Mouse (Mus musculus): ENCODE data around the gene Cyp26c1. TPM values are rescaled to one million over a fixed set of nuclear protein-coding genes. Genes with fewer than 3 reads are reported as not detected.

Cyp26c1 gene
- polyA plus RNA-seq (2012; rRNA removed) = not detected in 2 replicates

DNA sequence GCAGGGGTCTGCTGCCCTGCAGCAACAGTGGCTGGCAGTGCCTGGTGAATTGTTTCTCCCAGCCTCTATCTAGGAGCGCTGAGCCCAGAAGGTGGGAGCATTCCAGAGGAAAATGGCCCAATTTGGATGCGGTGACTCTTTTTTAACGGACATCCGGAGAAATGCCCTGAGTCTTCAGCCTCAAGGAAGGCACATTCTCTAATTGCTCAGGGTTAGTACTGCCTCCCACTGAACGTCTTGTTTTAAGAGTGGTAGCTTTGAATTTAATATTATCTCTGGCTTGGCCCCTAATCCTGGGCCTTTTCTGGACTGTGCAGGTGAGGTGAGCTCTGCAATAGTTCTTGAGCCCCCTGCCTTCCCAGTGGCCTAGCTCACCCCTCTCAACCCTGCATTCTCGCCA is at the start of gene Cyp26c1:
Gene Cyp26c1 (plus strand): TSS at position 301 of the 400 bp plus-strand sequence.
- Histone ChIP-seq H3K27me3 (ENCODE audit: control insufficient read depth, insufficient read depth, low read length) (no peaks in the 10 kb centered on the region), H3K4me1 (ENCODE audit: control insufficient read depth, insufficient read depth, low read length) (peaks cover 5% of the 10 kb centered on the region), H3K4me3 (ENCODE audit: control insufficient read depth, low read depth, low read length) (no peak within 1 kb of the TSS), H3K36me3 (ENCODE audit: control insufficient read depth, insufficient read depth, low read length) (no peaks in the 10 kb centered on the region), H3K27ac (ENCODE audit: control insufficient read depth, insufficient read depth, low read depth, low read length) (no peak within 1 kb of the TSS)
- no peak for TF ChIP-seq POLR2A (IDR thresholded peaks at IDR 0.05; ENCODE audit: control insufficient read depth, low read depth, low read length)
- TF ChIP-seq CTCF (IDR thresholded peaks at IDR 0.05; ENCODE audit: control insufficient read depth, insufficient read depth, insufficient replicate concordance, low read depth, low read length) = no peak

DNA sequence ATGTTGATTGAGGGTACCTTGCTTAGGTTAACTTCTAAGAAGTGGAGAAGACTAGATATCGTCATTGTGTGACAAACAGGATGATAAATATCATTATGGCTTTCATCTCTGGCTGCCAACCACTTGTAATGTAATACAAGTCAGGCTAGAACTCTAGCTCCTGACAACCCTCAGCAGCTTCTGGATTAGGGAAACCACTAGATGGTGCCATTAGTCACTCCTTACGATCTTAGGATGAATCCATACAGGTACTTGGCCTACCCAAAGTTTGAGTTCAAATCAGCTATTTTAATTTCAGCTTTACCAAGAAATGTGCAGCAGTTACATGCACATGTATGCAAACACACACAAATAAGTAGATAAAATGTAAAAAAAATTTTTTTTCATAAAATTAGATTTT is 37.4 kb upstream of the Cyp26c1 start:
- no peaks in the 10 kb centered on the region for H3K4me1 ChIP-seq (ENCODE audit: control insufficient read depth, insufficient read depth, low read length)
- no peaks in the 10 kb centered on the region for H3K27me3 ChIP-seq (ENCODE audit: control insufficient read depth, insufficient read depth, low read length)
- TF ChIP-seq CTCF (IDR thresholded peaks at IDR 0.05; ENCODE audit: control insufficient read depth, insufficient read depth, insufficient replicate concordance, low read depth, low read length) (no peak), POLR2A (IDR thresholded peaks at IDR 0.05; ENCODE audit: control insufficient read depth, low read depth, low read length) (no peak)
- H3K36me3 ChIP-seq (ENCODE audit: control insufficient read depth, insufficient read depth, low read length) = no peaks in the 10 kb centered on the region
- H3K4me3 ChIP-seq (ENCODE audit: control insufficient read depth, low read depth, low read length) = no peak overlapping the region
- no peak overlapping the region for H3K27ac ChIP-seq (ENCODE audit: control insufficient read depth, insufficient read depth, low read depth, low read length)

DNA sequence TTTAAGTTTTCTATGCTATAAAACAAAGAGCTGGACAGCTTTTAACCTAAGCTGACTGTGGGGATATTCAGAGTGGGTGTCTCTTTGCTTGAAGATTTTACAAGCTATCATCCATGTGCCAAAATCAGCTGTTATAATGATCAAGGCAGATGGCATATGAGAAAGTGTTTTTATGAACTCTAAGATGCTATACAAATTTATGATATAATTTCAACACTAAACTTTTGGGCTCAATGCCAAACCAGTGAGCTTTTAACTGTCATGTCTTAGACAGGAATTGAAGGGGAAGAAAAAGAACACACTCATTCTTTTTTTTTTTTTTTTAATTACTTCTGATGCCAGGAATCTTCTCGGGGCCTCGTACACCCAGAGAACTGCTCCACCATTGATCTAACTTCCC is 34.9 kb upstream of the Cyp26c1 start:
- no peaks in the 10 kb centered on the region for H3K27me3 ChIP-seq (ENCODE audit: control insufficient read depth, insufficient read depth, low read length)
- TF ChIP-seq CTCF (IDR thresholded peaks at IDR 0.05; ENCODE audit: control insufficient read depth, insufficient read depth, insufficient replicate concordance, low read depth, low read length) = no peak

DNA sequence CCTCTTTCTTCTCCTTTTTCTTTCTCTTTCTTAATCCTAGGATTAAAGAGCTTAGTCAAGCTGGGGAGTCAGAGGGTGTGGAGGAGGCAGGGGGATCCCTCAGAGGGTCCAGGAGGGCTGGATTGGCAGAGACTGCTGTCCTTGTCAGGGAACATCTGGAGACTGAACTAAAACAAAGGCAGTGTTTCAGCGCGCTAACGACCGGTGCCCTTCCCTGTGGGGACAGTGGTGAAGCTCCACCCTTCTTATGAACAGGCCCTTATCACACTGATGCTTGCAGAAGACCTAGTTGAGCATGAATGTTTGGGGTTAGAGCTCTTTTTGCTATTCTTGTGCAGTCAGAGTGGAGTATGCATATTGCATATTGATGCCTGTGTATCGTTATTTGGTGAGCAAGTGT is 31.4 kb upstream of the Cyp26c1 start:
- no peak overlapping the region for H3K27ac ChIP-seq (ENCODE audit: control insufficient read depth, insufficient read depth, low read depth, low read length)
- no peaks in the 10 kb centered on the region for H3K36me3 ChIP-seq (ENCODE audit: control insufficient read depth, insufficient read depth, low read length)
- no peaks in the 10 kb centered on the region for H3K27me3 ChIP-seq (ENCODE audit: control insufficient read depth, insufficient read depth, low read length)
- TF ChIP-seq POLR2A (IDR thresholded peaks at IDR 0.05; ENCODE audit: control insufficient read depth, low read depth, low read length) (no peak), CTCF (IDR thresholded peaks at IDR 0.05; ENCODE audit: control insufficient read depth, insufficient read depth, insufficient replicate concordance, low read depth, low read length) (no peak)
- no peaks in the 10 kb centered on the region for H3K4me1 ChIP-seq (ENCODE audit: control insufficient read depth, insufficient read depth, low read length)
- no peak overlapping the region for H3K4me3 ChIP-seq (ENCODE audit: control insufficient read depth, low read depth, low read length)

More for the DNA sequence above, 34.9 kb upstream of the Cyp26c1 start:
- Histone ChIP-seq H3K36me3 (ENCODE audit: control insufficient read depth, insufficient read depth, low read length) (no peaks in the 10 kb centered on the region), H3K4me1 (ENCODE audit: control insufficient read depth, insufficient read depth, low read length) (no peaks in the 10 kb centered on the region), H3K27ac (ENCODE audit: control insufficient read depth, insufficient read depth, low read depth, low read length) (no peak overlapping the region), H3K4me3 (ENCODE audit: control insufficient read depth, low read depth, low read length) (no peak overlapping the region)

DNA sequence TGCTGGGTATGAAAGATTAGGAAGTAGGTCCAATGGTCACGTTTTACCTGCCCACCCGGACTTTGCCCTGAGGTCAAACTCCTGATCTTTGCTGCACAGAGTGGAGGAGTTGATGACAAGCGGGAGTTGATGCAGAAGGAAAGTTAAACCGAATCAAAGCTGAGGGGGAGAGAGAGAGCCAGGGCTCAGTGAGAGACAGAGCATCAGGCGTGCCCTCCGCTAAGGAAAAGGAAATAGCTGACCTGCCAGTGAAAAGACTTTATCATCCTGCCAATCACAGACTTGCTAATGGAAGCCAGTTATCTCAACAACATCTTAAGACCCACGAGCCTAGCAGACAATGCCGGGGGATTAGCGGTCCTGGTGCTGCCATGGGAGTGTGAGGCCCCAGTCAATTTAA is 28.9 kb upstream of the Cyp26c1 start:
- Histone ChIP-seq H3K27ac (ENCODE audit: control insufficient read depth, insufficient read depth, low read depth, low read length) (no peak overlapping the region), H3K27me3 (ENCODE audit: control insufficient read depth, insufficient read depth, low read length) (no peaks in the 10 kb centered on the region), H3K4me1 (ENCODE audit: control insufficient read depth, insufficient read depth, low read length) (no peaks in the 10 kb centered on the region), H3K36me3 (ENCODE audit: control insufficient read depth, insufficient read depth, low read length) (no peaks in the 10 kb centered on the region), H3K4me3 (ENCODE audit: control insufficient read depth, low read depth, low read length) (no peak overlapping the region)
- TF ChIP-seq POLR2A (IDR thresholded peaks at IDR 0.05; ENCODE audit: control insufficient read depth, low read depth, low read length) (no peak), CTCF (IDR thresholded peaks at IDR 0.05; ENCODE audit: control insufficient read depth, insufficient read depth, insufficient replicate concordance, low read depth, low read length) (no peak)

DNA sequence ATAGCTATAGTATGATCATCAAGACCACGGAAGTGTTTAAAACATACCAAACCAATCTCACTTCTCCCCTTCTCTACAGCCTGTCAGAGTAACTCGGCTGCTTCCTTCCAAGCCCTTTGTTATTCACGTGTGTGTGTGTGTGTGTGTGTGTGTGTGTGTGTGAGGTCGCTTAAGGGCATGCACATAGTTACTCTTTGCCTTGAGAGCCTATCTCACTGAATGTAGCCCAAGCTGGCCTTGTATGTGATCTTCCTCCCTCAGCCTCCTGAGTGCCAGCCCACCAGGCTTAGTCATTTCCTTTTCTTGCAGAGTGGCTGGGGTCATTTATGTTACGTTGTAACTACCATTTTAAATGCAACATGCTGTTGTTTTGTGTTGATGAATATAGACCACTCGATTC is 20.1 kb upstream of the Cyp26c1 start:
- no peak overlapping the region for H3K4me3 ChIP-seq (ENCODE audit: control insufficient read depth, low read depth, low read length)
- TF ChIP-seq CTCF (IDR thresholded peaks at IDR 0.05; ENCODE audit: control insufficient read depth, insufficient read depth, insufficient replicate concordance, low read depth, low read length) (no peak), POLR2A (IDR thresholded peaks at IDR 0.05; ENCODE audit: control insufficient read depth, low read depth, low read length) (no peak)
- no peak overlapping the region for H3K27ac ChIP-seq (ENCODE audit: control insufficient read depth, insufficient read depth, low read depth, low read length)
- H3K4me1 ChIP-seq (ENCODE audit: control insufficient read depth, insufficient read depth, low read length) = no peaks in the 10 kb centered on the region
- no peaks in the 10 kb centered on the region for H3K27me3 ChIP-seq (ENCODE audit: control insufficient read depth, insufficient read depth, low read length)
- H3K36me3 ChIP-seq (ENCODE audit: control insufficient read depth, insufficient read depth, low read length) = no peaks in the 10 kb centered on the region

DNA sequence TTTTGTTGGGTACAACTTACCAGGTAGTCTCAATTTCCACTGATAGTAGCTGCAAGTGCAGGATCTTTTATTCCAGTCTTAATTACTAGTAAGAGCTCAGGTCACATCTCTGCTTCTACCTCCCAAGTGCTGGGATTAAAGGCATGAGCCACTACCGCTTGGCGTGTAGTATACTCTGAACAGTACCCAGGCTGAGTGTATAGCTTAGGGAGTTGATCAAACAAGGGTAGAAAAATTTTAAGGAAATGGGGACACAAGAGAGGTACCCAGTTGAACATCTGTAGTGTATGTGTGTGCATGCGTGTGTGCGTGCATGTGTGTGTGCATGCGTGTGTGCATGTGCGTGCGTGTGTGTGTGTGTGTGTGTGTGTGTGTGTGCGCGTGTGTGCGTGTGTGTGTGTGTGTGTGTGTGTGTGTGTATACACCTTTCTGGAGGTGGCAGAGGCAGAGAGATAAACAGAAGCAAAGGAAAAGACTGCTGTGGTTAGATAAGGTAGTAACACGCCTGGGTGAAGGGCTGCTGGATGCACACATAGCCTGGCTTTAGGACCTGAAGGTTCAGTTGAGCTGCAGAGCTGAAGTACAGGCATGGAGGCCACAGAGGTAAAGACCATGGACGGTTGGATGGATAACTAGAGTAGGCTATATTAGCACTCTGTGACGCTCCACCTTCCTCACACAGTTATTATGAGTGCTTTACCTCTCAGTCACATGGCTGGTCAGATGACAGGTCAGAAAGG is 17.4 kb upstream of the Cyp26c1 start:
- Histone ChIP-seq H3K27ac (ENCODE audit: control insufficient read depth, insufficient read depth, low read depth, low read length) (no peak overlapping the region), H3K27me3 (ENCODE audit: control insufficient read depth, insufficient read depth, low read length) (no peaks in the 10 kb centered on the region), H3K36me3 (ENCODE audit: control insufficient read depth, insufficient read depth, low read length) (no peaks in the 10 kb centered on the region), H3K4me1 (ENCODE audit: control insufficient read depth, insufficient read depth, low read length) (no peaks in the 10 kb centered on the region), H3K4me3 (ENCODE audit: control insufficient read depth, low read depth, low read length) (no peak overlapping the region)
- no peak for TF ChIP-seq POLR2A (IDR thresholded peaks at IDR 0.05; ENCODE audit: control insufficient read depth, low read depth, low read length)
- no peak for TF ChIP-seq CTCF (IDR thresholded peaks at IDR 0.05; ENCODE audit: control insufficient read depth, insufficient read depth, insufficient replicate concordance, low read depth, low read length)

Measured in testis, adult 2 months (tissue).